Mouse (Mus musculus) liver, postnatal 0 days (tissue): ENCODE results near the gene Tmem192.

ENCODE experiments used
- CTCF ChIP-seq: sonication (generic); IDR thresholded peaks from 2 replicates; pipeline ENCODE4 v1.5.1; 2016; ENCODE audit warnings: antibody characterized with exemption, low read depth
- EP300 ChIP-seq: IDR thresholded peaks from 2 replicates; pipeline ENCODE4 v1.6.1; 2016; ENCODE audit warnings: antibody characterized with exemption, low read depth, mild to moderate bottlenecking

DNA sequence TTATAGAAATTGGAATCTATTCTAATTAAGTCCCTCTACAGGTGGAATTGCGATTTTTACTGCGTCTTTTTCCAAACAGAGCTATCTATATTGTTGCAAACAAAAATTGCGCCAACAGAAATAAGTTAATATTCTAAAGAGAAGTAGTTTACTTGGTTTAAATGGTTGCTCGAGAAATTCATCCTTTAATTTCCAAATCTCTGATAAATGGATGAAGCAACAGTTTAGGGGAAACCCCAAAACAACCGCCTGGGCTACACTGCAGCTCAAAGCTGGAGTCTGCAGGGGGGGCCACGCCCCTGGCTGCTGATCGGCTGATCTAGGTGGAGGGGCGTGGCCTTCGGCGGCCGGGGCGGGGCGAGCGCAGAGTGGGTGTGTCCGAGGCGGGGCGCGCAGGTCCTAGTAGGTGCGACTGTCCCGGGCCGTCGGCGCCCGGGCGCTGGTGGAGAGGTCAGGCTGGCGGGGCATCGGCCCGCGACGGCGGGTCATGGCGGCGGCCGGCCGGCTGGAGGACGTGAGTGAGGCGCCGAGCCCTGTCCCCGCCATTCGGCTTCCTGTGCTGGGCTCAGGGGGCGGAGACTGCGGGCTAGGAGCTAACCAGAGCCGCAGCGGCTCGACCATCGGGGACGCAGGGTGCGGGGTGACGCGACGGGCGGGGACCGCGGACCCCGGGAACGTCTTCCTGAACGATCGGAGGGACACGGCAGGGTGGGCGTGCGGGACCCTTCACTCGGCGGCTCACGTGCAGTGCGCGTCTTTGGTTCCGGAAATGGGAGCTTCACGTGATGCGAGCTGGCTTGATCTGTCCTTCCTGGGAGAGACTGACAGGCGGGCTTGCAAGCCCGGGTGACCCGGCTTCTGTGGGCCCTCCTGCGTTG, at the start of gene Tmem192:
- TF ChIP-seq CTCF (peak; percentile 26; the same call in 1 of the 2 replicates), EP300 (peak; percentile 30; the same call in 1 of the 2 replicates)
